17 mouse cellular contexts compared by ENCODE assay signal in genomic region chr10:87297166-87297565, GRCm38 (mm10).
"Had no signal": no experiment of that assay in that cellular context is flagged by ENCODE, and none has a peak within 500 bp of the region (broad histone marks: within the 10 kb centered on the region; RNA-seq: fewer than 3 reads in every experiment).

No protein-coding gene starts in this region.

- DNase-seq: kidney, adult 9 months; kidney, postnatal 36 days; left cerebral cortex, postnatal 4 days; liver, postnatal 0 days; lung, embryonic 14.5 days; right cerebral cortex, postnatal 25 days; spleen, adult 18-20 months; thymus, postnatal 36 days had no signal

- H3K4me2 ChIP-seq: limb, embryonic 12.5 days; limb, embryonic 15.5 days; liver, embryonic 11.5 days; lung, embryonic 14.5 days; midbrain, embryonic 13.5 days; stomach, embryonic 15.5 days had no signal

- ATAC-seq: intestine, postnatal 0 days; liver, postnatal 0 days; lung, postnatal 0 days; midbrain, embryonic 13.5 days had no signal

- H3K9ac ChIP-seq: limb, embryonic 12.5 days; limb, embryonic 15.5 days; liver, embryonic 14.5 days; liver, postnatal 0 days; lung, embryonic 14.5 days; midbrain, embryonic 13.5 days; stomach, embryonic 15.5 days had no signal

- H3K27me3 ChIP-seq: limb, embryonic 12.5 days; limb, embryonic 15.5 days; midbrain, embryonic 13.5 days; stomach, embryonic 15.5 days had no signal

- H3K36me3 ChIP-seq: limb, embryonic 12.5 days; limb, embryonic 15.5 days; midbrain, embryonic 13.5 days; stomach, embryonic 15.5 days had no signal

- H3K4me3 ChIP-seq: limb, embryonic 12.5 days; limb, embryonic 15.5 days; midbrain, embryonic 13.5 days; stomach, embryonic 15.5 days had no signal

- H3K4me1 ChIP-seq: limb, embryonic 12.5 days; limb, embryonic 15.5 days; stomach, embryonic 15.5 days had no signal

- H3K9me3 ChIP-seq: limb, embryonic 12.5 days; limb, embryonic 15.5 days; midbrain, embryonic 13.5 days; stomach, embryonic 15.5 days had no signal

- H3K27ac ChIP-seq: limb, embryonic 12.5 days; limb, embryonic 15.5 days; liver, embryonic 14.5 days; macrophage; midbrain, embryonic 13.5 days; stomach, embryonic 15.5 days had no signal
